Mouse (Mus musculus): ENCODE results near the gene Abcc2. TPM values are rescaled to one million over a fixed set of nuclear protein-coding genes. Genes with fewer than 3 reads are reported as not detected.

The Abcc2 gene
- total RNA-seq, 2 experiments from 2014 or later: not detected

DNA sequence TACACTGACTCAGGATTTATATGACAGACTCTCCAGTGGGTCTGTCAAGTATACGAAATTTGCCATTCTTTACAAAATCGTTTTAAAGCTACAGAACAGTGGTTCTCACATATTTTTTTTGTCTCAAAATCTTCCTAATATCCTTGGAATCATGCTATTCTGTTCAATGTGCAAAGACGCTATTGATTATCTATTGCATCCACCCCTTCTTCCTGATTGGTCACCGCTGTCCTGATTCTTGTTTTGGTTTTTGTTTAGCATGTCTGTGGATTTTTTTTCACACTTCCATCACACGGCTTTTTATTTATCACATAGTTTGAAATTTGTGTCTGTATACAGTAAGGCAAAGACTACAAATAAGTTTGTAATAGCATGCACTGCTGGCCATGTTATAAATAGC is 15.5 kb upstream of the Abcc2 start:
- no peak for DNase-seq (ENCODE audit: low spot score in 2 of 2)
- Histone ChIP-seq H3K27ac (no peak overlapping the region), H3K4me3 (no peak overlapping the region)
- no peak for TF ChIP-seq CTCF (conservative IDR thresholded peaks at IDR 0.05)

DNA sequence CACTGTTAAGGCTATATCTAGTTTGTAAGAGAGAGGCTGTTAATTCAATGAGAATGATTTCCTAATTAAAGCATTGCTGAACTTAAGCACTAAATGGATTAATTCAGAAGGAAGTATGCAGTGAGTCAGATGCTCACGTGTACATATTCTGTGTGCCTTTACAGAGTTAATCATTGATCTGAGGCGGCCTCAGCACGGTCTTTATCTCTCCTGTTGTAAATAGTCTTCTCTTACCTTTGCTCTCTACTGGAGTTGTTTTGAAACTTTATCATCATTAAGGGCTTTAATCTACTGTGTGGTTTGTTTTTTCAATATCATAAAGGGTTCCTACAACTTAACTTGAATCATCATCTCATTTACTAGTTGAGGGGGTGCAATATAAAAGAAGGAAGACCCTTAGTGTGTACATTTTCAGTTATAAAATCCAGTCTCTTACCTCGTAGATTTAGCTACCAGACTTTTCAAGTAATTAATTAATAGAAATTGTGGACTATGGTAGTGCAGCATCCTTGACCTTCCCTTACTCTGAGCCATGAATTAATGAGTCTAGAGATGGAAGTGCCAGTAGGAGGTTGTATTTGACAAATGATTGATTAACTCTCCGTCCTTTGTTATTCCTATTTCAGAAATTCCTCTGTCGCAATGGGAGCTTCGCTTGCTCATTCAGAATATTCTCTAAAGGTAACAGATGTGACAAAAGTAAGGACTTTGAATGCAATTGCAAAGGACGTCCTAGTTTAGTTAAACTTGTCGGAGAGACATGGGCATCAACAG is 14.3 kb upstream of the Abcc2 start:
- Histone ChIP-seq H3K4me3 (no peak overlapping the region), H3K27ac (no peak overlapping the region)
- no peak for DNase-seq (ENCODE audit: low spot score in 2 of 2)
- TF ChIP-seq CTCF (conservative IDR thresholded peaks at IDR 0.05): no peak

- DNase-seq (ENCODE audit: low spot score in 2 of 2): no peak
- no peak for TF ChIP-seq CTCF (conservative IDR thresholded peaks at IDR 0.05)
- Histone ChIP-seq H3K4me3 (no peak overlapping the region), H3K27ac (no peak overlapping the region)
Measured at GRCm38 (mm10) chr19:43769366-43769960, 12.5 kb upstream of the Abcc2 start.

- no peak overlapping the region for H3K27ac ChIP-seq
- DNase-seq (ENCODE audit: low spot score in 2 of 2): no peak
- TF ChIP-seq CTCF (conservative IDR thresholded peaks at IDR 0.05): no peak
- H3K4me3 ChIP-seq: no peak overlapping the region
Measured at GRCm38 (mm10) chr19:43770584-43770983, 11.4 kb upstream of the Abcc2 start.

DNA sequence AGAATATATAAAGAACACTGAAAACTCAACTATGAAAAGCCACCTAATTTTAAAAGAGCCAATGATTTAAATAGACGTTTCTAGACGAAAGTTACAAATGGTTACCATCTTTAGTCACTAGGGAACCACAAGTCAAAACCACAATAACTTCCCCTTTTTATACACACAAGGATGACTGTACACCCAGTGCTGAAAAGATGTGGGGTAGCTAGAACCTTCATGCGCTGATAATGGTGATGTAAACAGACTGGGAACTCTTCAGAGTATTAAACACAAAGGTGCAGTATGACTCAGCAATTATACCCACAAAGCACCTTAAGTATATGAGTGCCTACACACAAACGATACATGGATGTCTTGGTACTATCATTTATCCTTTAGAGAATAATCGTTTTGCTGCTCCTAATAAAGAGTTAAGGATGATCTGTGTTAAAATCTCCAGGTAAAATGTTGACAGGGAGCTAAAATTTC is 10.5 kb upstream of the Abcc2 start:
- DNase-seq (ENCODE audit: low spot score in 2 of 2): no peak
- Histone ChIP-seq H3K4me3 (no peak overlapping the region), H3K27ac (no peak overlapping the region)
- no peak for TF ChIP-seq CTCF (conservative IDR thresholded peaks at IDR 0.05)

DNA sequence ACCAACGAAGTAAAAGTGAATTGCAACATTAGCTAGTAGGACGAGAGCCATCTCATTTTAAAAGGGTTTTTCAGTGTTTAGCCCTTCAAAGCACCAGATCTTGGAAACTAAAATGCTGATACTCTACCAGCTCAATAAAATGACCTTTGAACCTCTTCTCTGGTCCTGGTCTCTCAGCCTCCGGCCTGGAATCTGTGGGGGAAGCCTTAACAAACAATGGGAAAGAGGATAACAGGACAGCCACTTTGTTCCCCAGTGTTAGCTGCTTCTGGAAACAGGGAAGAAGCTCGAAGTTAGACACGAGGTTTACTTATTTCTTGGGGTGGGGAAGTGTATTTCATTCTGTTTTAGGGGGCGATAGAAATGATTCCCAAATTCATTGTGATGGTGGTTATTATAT is 9.7 kb upstream of the Abcc2 start:
- Histone ChIP-seq H3K27ac (no peak overlapping the region), H3K4me3 (no peak overlapping the region)
- DNase-seq (ENCODE audit: low spot score in 2 of 2): no peak
- no peak for TF ChIP-seq CTCF (conservative IDR thresholded peaks at IDR 0.05)

DNA sequence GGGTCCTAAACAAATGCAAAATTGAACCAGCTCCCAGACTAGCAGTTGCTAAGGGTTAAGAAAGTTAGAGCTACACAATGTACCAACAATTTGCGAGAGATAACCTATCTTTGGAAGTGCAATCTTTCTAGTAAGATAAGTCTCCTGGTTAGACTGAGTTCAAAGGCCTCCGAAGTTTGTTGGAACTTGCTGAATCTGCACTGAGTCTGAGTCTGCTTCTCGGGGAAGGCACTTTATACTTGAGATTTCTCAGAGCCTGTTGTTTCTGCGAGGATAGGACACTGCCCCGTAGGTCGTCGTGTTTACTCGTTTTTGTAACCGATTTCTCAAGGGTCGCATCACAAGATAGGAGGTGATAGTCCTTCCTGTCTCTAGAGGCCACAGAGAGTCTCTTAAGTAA is 6.6 kb upstream of the Abcc2 start:
- no peak for DNase-seq (ENCODE audit: low spot score in 2 of 2)
- no peak for TF ChIP-seq CTCF (conservative IDR thresholded peaks at IDR 0.05)

DNA sequence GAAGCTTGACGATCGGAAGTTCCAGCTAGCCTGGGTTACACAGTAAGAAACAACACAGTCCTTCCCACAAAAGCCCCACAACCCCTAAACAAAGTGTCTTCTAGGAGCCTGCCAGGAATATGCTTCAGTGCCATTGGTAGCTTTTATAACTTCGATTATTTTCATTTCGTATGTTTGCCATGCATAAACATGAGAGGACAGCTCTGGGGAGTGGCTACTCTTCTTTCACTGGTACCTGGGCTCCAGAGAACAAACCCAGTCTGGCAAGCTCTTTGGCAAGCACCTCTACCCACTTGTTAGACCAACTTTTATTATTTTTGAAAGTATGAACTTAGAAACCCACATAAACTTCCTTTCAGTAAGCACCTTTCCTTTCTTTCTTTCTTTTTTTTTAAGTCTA is 5.4 kb upstream of the Abcc2 start:
- TF ChIP-seq CTCF (conservative IDR thresholded peaks at IDR 0.05): no peak
- H3K4me3 ChIP-seq: no peak overlapping the region
- H3K27ac ChIP-seq: no peak overlapping the region
- DNase-seq (ENCODE audit: low spot score in 2 of 2): no peak

More for the DNA sequence above, 6.6 kb upstream of the Abcc2 start:
- H3K4me3 ChIP-seq: no peak overlapping the region
- H3K27ac ChIP-seq: no peak overlapping the region

DNA sequence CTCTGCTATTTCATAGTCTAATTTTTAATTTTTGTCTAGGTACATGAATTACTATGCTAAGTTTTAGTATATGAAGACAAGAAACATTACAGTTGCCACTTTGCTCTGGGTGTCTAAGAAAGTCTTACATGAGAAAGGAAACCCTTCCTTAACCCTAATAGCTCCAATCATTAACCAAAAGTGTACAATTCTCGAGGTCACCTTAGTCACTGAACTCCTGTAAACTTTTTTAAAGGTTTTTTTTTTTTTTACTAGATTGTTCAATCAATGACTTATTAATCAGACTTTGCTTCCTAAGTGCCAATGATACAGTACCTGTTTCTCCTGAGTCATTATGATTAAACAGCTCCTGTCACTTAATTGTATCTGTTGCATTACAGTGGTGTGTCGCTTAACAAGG is 4.7 kb upstream of the Abcc2 start:
- H3K27ac ChIP-seq: no peak overlapping the region
- no peak for TF ChIP-seq CTCF (conservative IDR thresholded peaks at IDR 0.05)
- H3K4me3 ChIP-seq: no peak overlapping the region
- no peak for DNase-seq (ENCODE audit: low spot score in 2 of 2)

GRCm38 (mm10) chr19:43780391-43780790 is 1.6 kb upstream of the Abcc2 start:
- no peak overlapping the region for H3K27ac ChIP-seq
- no peak overlapping the region for H3K4me3 ChIP-seq
- TF ChIP-seq CTCF (conservative IDR thresholded peaks at IDR 0.05): no peak
- no peak for DNase-seq (ENCODE audit: low spot score in 2 of 2)

DNA sequence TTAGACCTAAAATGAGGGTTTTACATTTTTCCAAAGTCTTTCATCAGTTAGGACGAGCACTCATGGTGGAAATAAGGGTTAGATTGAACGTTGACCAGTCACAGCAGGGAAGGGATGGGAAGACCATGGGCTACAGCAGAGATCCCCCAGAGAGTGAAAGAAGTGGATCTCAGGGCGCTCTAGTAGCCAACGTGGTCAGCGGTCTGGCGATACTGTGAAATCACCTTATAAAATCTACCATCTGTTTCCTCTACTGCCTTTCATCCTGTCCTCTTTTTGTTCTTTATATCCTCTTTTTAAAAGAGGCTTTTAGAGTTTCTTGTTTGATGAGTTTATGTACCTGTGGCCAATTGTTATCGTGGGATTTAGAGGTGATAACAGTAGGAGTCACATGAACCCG is 2.8 kb downstream of the Abcc2 start:
- no peak for DNase-seq (ENCODE audit: low spot score in 2 of 2)
- no peak for TF ChIP-seq CTCF (conservative IDR thresholded peaks at IDR 0.05)
- no peak overlapping the region for H3K4me3 ChIP-seq
- no peak overlapping the region for H3K27ac ChIP-seq

- no peak for DNase-seq (ENCODE audit: low spot score in 2 of 2)
- Histone ChIP-seq H3K27ac (no peak overlapping the region), H3K4me3 (no peak overlapping the region)
- TF ChIP-seq CTCF (conservative IDR thresholded peaks at IDR 0.05): no peak
Measured at GRCm38 (mm10) chr19:43786249-43787026, 4.4 kb downstream of the Abcc2 start.

DNA sequence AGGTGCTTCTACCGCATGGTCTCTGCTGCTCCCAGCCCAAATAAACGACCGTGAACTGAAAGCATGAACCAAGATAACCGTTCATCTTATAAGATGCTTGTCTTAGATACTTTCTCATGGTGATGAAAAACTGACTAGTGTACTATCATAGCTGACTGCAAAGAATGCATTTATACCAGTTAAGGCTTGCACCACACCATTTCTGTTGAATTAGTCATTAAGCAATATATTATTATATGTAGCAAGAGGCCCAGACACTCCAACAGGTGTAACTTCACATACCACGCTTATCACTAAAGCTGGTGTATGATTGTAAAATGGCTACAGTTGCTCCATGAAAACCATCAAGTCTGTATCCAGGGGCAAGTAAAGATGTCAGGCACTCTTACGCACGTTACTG is 7.8 kb downstream of the Abcc2 start:
- Histone ChIP-seq H3K27ac (no peak overlapping the region), H3K4me3 (no peak overlapping the region)
- DNase-seq (ENCODE audit: low spot score in 2 of 2): no peak
- no peak for TF ChIP-seq CTCF (conservative IDR thresholded peaks at IDR 0.05)

Data from layer of hippocampus, adult 2 months (tissue).